Comparison of ENCODE assay signal across 9 mouse cellular contexts in the genomic region with DNA sequence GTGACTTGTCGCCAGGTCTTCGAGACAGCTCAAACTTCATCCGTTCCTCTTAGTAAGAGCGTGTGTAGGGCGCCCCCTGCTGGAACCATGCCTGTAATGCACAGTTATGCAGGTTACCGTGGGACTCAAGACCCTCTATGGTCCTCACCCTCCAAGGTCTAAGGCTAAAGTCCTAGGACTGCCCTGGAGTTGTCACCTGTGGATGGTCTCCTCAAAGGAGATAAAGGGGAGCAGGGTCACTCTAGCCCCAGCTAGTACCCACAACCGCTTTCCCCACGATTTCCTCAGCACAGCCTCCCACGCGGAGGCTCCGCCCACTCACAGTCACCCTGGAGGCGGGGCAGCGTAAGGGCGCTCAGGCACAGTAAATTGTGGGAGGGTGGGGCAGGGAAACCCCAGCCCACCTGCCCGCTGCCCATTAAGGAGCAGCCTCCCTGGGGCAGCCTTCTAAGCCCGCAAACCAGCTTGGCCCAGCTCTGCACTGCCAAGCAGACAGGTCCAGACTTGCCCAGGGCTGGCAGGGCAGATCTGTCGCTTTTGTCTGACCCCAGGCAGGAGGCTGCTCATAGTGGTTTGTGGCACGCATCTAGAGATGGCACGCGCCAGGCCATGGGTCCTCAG. TPM values are rescaled to one million over a fixed set of nuclear protein-coding genes. Genes with fewer than 3 reads are reported as not detected.
DNase-seq lines count a peak whose midpoint lies in the region; ATAC-seq and TF ChIP-seq lines count a peak whose summit lies in the region.
"Had no signal": no experiment of that assay in that cellular context is flagged by ENCODE, and none has a peak within 500 bp of the region (broad histone marks: within the 10 kb centered on the region; RNA-seq: fewer than 3 reads in every experiment).

No protein-coding gene starts in this region.

- H3K4me1 ChIP-seq in MEL (ENCODE audit: control insufficient read depth in 1 of 2, insufficient read depth in 2 of 2, low read length in 2 of 2), result no peaks in the 10 kb centered on the region
- peaks cover 11% of the 10 kb centered on the region for H3K4me1 ChIP-seq in forebrain, embryonic 10.5 days
- H3K4me1 ChIP-seq in hindbrain, embryonic 11.5 days (replicated peaks; ENCODE audit: control insufficient read depth, insufficient read depth, low read length), result 0 out of 2 replicates have a peak, but pooled peaks cover 2% of the 10 kb centered on the region

- no peaks in the 10 kb centered on the region for H3K27me3 ChIP-seq in MEL (ENCODE audit: control insufficient read depth in 1 of 2, insufficient read depth in 2 of 2, low read length in 2 of 2)
- peaks cover 47% of the 10 kb centered on the region for H3K27me3 ChIP-seq in forebrain, embryonic 10.5 days (ENCODE audit: poor library complexity, severe bottlenecking)
- H3K27me3 ChIP-seq in hindbrain, embryonic 11.5 days (ENCODE audit: control insufficient read depth, insufficient read depth, low read length), result peaks cover 5% of the 10 kb centered on the region

- peak overlapping the region; percentile 15 for H3K4me2 ChIP-seq in hindbrain, embryonic 11.5 days (replicated peaks; ENCODE audit: low read depth, low read length)

- no peaks in the 10 kb centered on the region for H3K9me3 ChIP-seq in MEL (replicated peaks; ENCODE audit: insufficient read depth, low read length)
- H3K9me3 ChIP-seq in forebrain, embryonic 10.5 days, result no peaks in the 10 kb centered on the region
- H3K9me3 ChIP-seq in hindbrain, embryonic 11.5 days (ENCODE audit: control insufficient read depth, low read length), result no peaks in the 10 kb centered on the region

- H3K4me3 ChIP-seq in MEL (ENCODE audit: control insufficient read depth in 1 of 2, insufficient read depth in 1 of 2, low read depth in 2 of 2, low read length in 2 of 2), result no peak overlapping the region
- H3K4me3 ChIP-seq in forebrain, embryonic 10.5 days, result peak overlapping the region; percentile 38
- no peak overlapping the region for H3K4me3 ChIP-seq in hindbrain, embryonic 11.5 days (ENCODE audit: low read depth, low read length)

- peak; percentile 2 to 8 (median 5); a peak in 1 of 6 replicates for TF ChIP-seq CTCF in MEL (IDR thresholded peaks at IDR 0.05 in 2 of 3, conservative IDR thresholded peaks at IDR 0.05 in 1 of 3; ENCODE audit: control insufficient read depth in 1 of 3, insufficient read depth in 1 of 3, low read depth in 2 of 3, low read length in 3 of 3, poor library complexity in 1 of 3, severe bottlenecking in 1 of 3)

- no peak for TF ChIP-seq EP300 in MEL (IDR thresholded peaks at IDR 0.05; ENCODE audit: low read depth in 1 of 2, low read length in 2 of 2)

- no peaks in the 10 kb centered on the region for H3K79me2 ChIP-seq in MEL (ENCODE audit: control insufficient read depth, insufficient read depth, low read length, poor library complexity)

- H3K36me3 ChIP-seq in MEL (ENCODE audit: control insufficient read depth in 1 of 2, insufficient read depth in 2 of 2, low read length in 2 of 2), result no peaks in the 10 kb centered on the region
- no peaks in the 10 kb centered on the region for H3K36me3 ChIP-seq in forebrain, embryonic 10.5 days (replicated peaks)
- H3K36me3 ChIP-seq in hindbrain, embryonic 11.5 days (ENCODE audit: control insufficient read depth, insufficient read depth, low read length), result no peaks in the 10 kb centered on the region

- no peak for DNase-seq in MEL (ENCODE audit: low read depth, low spot score)
- DNase-seq in c-Kit-positive CD71-positive TER-119-positive erythroid progenitor cells, embryonic 14.5 days (ENCODE audit: low spot score), result peak; percentile 74
- peak; percentile 81 for DNase-seq in forebrain, embryonic 10.5 days (ENCODE audit: extremely low spot score, low spot score)
- peak; percentile 85 for DNase-seq in hindbrain, embryonic 11.5 days (ENCODE audit: low spot score)
- DNase-seq in layer of hippocampus, postnatal 14 days (ENCODE audit: low spot score in 2 of 2), result peak; percentile 56 to 60
- peak; percentile 72 for DNase-seq in lung, postnatal 14 days
- peak; percentile 50 for DNase-seq in retina, postnatal 7 days (ENCODE audit: low read depth, low spot score)
- DNase-seq in urinary bladder, postnatal 25 days (ENCODE audit: low spot score), result peak; percentile 67

- no peak overlapping the region for H3K9ac ChIP-seq in MEL (ENCODE audit: control insufficient read depth, low read depth, low read length, poor library complexity, severe bottlenecking)
- no peak overlapping the region for H3K9ac ChIP-seq in hindbrain, embryonic 11.5 days (ENCODE audit: low read depth, low read length)

- no peak for TF ChIP-seq POLR2A in MEL (IDR thresholded peaks at IDR 0.05; ENCODE audit: control insufficient read depth in 1 of 2, insufficient read depth in 1 of 2, low read depth in 1 of 2, low read length in 2 of 2, poor library complexity in 1 of 2)

- TF ChIP-seq RAD21 in MEL (IDR thresholded peaks at IDR 0.05; ENCODE audit: low read depth, low read length), result no peak

- no peak overlapping the region for H3K27ac ChIP-seq in MEL (ENCODE audit: control insufficient read depth, low read depth, low read length)
- peak overlapping the region; percentile 56 for H3K27ac ChIP-seq in forebrain, embryonic 10.5 days
- no peak overlapping the region for H3K27ac ChIP-seq in hindbrain, embryonic 11.5 days (ENCODE audit: low read depth, low read length)
- H3K27ac ChIP-seq: macrophage had no signal

- peak; percentile 56 for ATAC-seq in hindbrain, embryonic 11.5 days (ENCODE audit: low FRiP score)

- 28% methylated on average over 20 of the region's 20 CpGs for WGBS in forebrain, embryonic 10.5 days
- 42% methylated on average over 20 of the region's 20 CpGs for WGBS in hindbrain, embryonic 11.5 days

TF ChIP-seq in MEL, 35 proteins besides CTCF, POLR2A, EP300 and RAD21:
- TF ChIP-seq TBP (IDR thresholded peaks at IDR 0.05; ENCODE audit: low read depth, low read length) (no peak), USF2 (IDR thresholded peaks at IDR 0.05; ENCODE audit: borderline replicate concordance in 1 of 2, insufficient read depth in 1 of 2, low read depth in 1 of 2, low read length in 2 of 2) (no peak), ZKSCAN1 (IDR thresholded peaks at IDR 0.05; ENCODE audit: low read depth, low read length) (no peak)

RNA-seq across cellular contexts. Expression of gene Trp73, which starts 34.5 kb away (rescaled TPM):
- total RNA-seq in MEL (2012; rRNA removed), result 0.04 TPM in 1 of 2 replicates, not detected in the other
- under 1 TPM in 1 of 2 experiments, not detected in 1; 0.03 TPM for polyA plus RNA-seq in MEL (2012; ENCODE audit: insufficient read depth in 1 of 2, insufficient read length in 2 of 2, low read depth in 1 of 2, low replicate concordance in 2 of 2, missing spikeins in 1 of 2)
- 1.9 and 4.5 TPM in 2 replicates for polyA plus RNA-seq in forebrain, embryonic 10.5 days (2016; fragmentation: Nextera tagmentation; extraction: Ambion mirVana)
- 1.6 and 2.2 TPM in 2 replicates for polyA plus RNA-seq in hindbrain, embryonic 11.5 days (2014; fragmentation: Nextera tagmentation; extraction: Ambion mirVana)
- total RNA-seq in layer of hippocampus, postnatal 14 days (2021), result 1 to 10 TPM; 3.8 to 4.0 TPM
- polyA plus RNA-seq: macrophage had no signal

RNA-seq across cellular contexts. Expression of gene Wrap73, which starts 36.7 kb away (rescaled TPM):
- total RNA-seq in MEL (2012; rRNA removed), result 41.7 and 49.7 TPM in 2 replicates
- polyA plus RNA-seq in MEL (2012; ENCODE audit: insufficient read depth in 1 of 2, insufficient read length in 2 of 2, low read depth in 1 of 2, low replicate concordance in 2 of 2, missing spikeins in 1 of 2), result 10 to 100 TPM in 1 of 2 experiments, not detected in 1; 49.7 TPM
- polyA plus RNA-seq in forebrain, embryonic 10.5 days (2016; fragmentation: Nextera tagmentation; extraction: Ambion mirVana), result 47.5 and 50.3 TPM in 2 replicates
- 43.8 and 45.9 TPM in 2 replicates for polyA plus RNA-seq in hindbrain, embryonic 11.5 days (2014; fragmentation: Nextera tagmentation; extraction: Ambion mirVana)
- 10 to 100 TPM; 29.7 to 36.1 TPM for total RNA-seq in layer of hippocampus, postnatal 14 days (2021)

RNA-seq across cellular contexts. Expression of gene Tprgl, which starts 55.0 kb away (rescaled TPM):
- 43.5 and 49.3 TPM in 2 replicates for total RNA-seq in MEL (2012; rRNA removed)
- 100 to 1,000 TPM in 1 of 2 experiments, 10 to 100 TPM in 1; 67.4 to 163 TPM for polyA plus RNA-seq in MEL (2012; ENCODE audit: insufficient read depth in 1 of 2, insufficient read length in 2 of 2, low read depth in 1 of 2, low replicate concordance in 2 of 2, missing spikeins in 1 of 2)
- polyA plus RNA-seq in forebrain, embryonic 10.5 days (2016; fragmentation: Nextera tagmentation; extraction: Ambion mirVana), result 104 and 106 TPM in 2 replicates
- polyA plus RNA-seq in hindbrain, embryonic 11.5 days (2014; fragmentation: Nextera tagmentation; extraction: Ambion mirVana), result 139 and 141 TPM in 2 replicates
- total RNA-seq in layer of hippocampus, postnatal 14 days (2021), result 100 to 1,000 TPM; 156 to 166 TPM
